Mouse (Mus musculus): Measurements from ENCODE around the gene Izumo1. TPM values are rescaled to one million over a fixed set of nuclear protein-coding genes. Genes with fewer than 3 reads are reported as not detected.

The Izumo1 gene
- polyA plus RNA-seq, 1 experiment = not detected

GRCm38 (mm10) chr7:45591880-45592279 is 29.7 kb upstream of the Izumo1 start:
- Histone ChIP-seq H3K4me1 (ENCODE audit: control insufficient read depth, insufficient read depth, low read length) (peaks cover 26% of the 10 kb centered on the region), H3K4me3 (ENCODE audit: insufficient read depth, low read length) (no peak overlapping the region), H3K27ac (ENCODE audit: insufficient read depth, low read depth, low read length) (peak overlapping the region; percentile 93)
- TF ChIP-seq POLR2A (IDR thresholded peaks at IDR 0.05; ENCODE audit: borderline replicate concordance, low read depth, low read length) (no peak), CTCF (IDR thresholded peaks at IDR 0.05; ENCODE audit: low read depth, low read length) (no peak)

GRCm38 (mm10) chr7:45593118-45593815 is 28.3 kb upstream of the Izumo1 start:
- TF ChIP-seq CTCF (IDR thresholded peaks at IDR 0.05; ENCODE audit: low read depth, low read length) (peak; percentile 93), POLR2A (IDR thresholded peaks at IDR 0.05; ENCODE audit: borderline replicate concordance, low read depth, low read length) (no peak)
- H3K4me1 ChIP-seq (ENCODE audit: control insufficient read depth, insufficient read depth, low read length) = peaks cover 26% of the 10 kb centered on the region
- H3K4me3 ChIP-seq (ENCODE audit: insufficient read depth, low read length) = no peak overlapping the region
- no peak overlapping the region for H3K27ac ChIP-seq (ENCODE audit: insufficient read depth, low read depth, low read length)

- peaks cover 18% of the 10 kb centered on the region for H3K4me1 ChIP-seq (ENCODE audit: control insufficient read depth, insufficient read depth, low read length)
- no peak overlapping the region for H3K4me3 ChIP-seq (ENCODE audit: insufficient read depth, low read length)
- TF ChIP-seq CTCF (IDR thresholded peaks at IDR 0.05; ENCODE audit: low read depth, low read length) (no peak), POLR2A (IDR thresholded peaks at IDR 0.05; ENCODE audit: borderline replicate concordance, low read depth, low read length) (no peak)
- H3K27ac ChIP-seq (ENCODE audit: insufficient read depth, low read depth, low read length) = no peak overlapping the region
Measured at GRCm38 (mm10) chr7:45595176-45595575, 26.4 kb upstream of the Izumo1 start.

GRCm38 (mm10) chr7:45596107-45596506 is 25.5 kb upstream of the Izumo1 start:
- no peak for TF ChIP-seq CTCF (IDR thresholded peaks at IDR 0.05; ENCODE audit: low read depth, low read length)
- no peak for TF ChIP-seq POLR2A (IDR thresholded peaks at IDR 0.05; ENCODE audit: borderline replicate concordance, low read depth, low read length)
- Histone ChIP-seq H3K4me3 (ENCODE audit: insufficient read depth, low read length) (no peak overlapping the region), H3K4me1 (ENCODE audit: control insufficient read depth, insufficient read depth, low read length) (peaks cover 12% of the 10 kb centered on the region), H3K27ac (ENCODE audit: insufficient read depth, low read depth, low read length) (no peak overlapping the region)

GRCm38 (mm10) chr7:45597013-45597412 is 24.6 kb upstream of the Izumo1 start:
- no peak for TF ChIP-seq CTCF (IDR thresholded peaks at IDR 0.05; ENCODE audit: low read depth, low read length)
- no peak for TF ChIP-seq POLR2A (IDR thresholded peaks at IDR 0.05; ENCODE audit: borderline replicate concordance, low read depth, low read length)

GRCm38 (mm10) chr7:45597527-45597926 is 24.1 kb upstream of the Izumo1 start:
- TF ChIP-seq POLR2A (IDR thresholded peaks at IDR 0.05; ENCODE audit: borderline replicate concordance, low read depth, low read length) (no peak), CTCF (IDR thresholded peaks at IDR 0.05; ENCODE audit: low read depth, low read length) (no peak)
- Histone ChIP-seq H3K27ac (ENCODE audit: insufficient read depth, low read depth, low read length) (no peak overlapping the region), H3K4me1 (ENCODE audit: control insufficient read depth, insufficient read depth, low read length) (peaks cover 2% of the 10 kb centered on the region), H3K4me3 (ENCODE audit: insufficient read depth, low read length) (no peak overlapping the region)

More at GRCm38 (mm10) chr7:45597013-45597412, 24.6 kb upstream of the Izumo1 start:
- no peak overlapping the region for H3K4me3 ChIP-seq (ENCODE audit: insufficient read depth, low read length)
- H3K4me1 ChIP-seq (ENCODE audit: control insufficient read depth, insufficient read depth, low read length) = peaks cover 7% of the 10 kb centered on the region
- no peak overlapping the region for H3K27ac ChIP-seq (ENCODE audit: insufficient read depth, low read depth, low read length)

- no peak overlapping the region for H3K27ac ChIP-seq (ENCODE audit: insufficient read depth, low read depth, low read length)
- no peak for TF ChIP-seq POLR2A (IDR thresholded peaks at IDR 0.05; ENCODE audit: borderline replicate concordance, low read depth, low read length)
- no peak for TF ChIP-seq CTCF (IDR thresholded peaks at IDR 0.05; ENCODE audit: low read depth, low read length)
- H3K4me3 ChIP-seq (ENCODE audit: insufficient read depth, low read length) = no peak overlapping the region
- no peaks in the 10 kb centered on the region for H3K4me1 ChIP-seq (ENCODE audit: control insufficient read depth, insufficient read depth, low read length)
Measured at GRCm38 (mm10) chr7:45598960-45599879, 22.4 kb upstream of the Izumo1 start.

- Histone ChIP-seq H3K27ac (ENCODE audit: insufficient read depth, low read depth, low read length) (no peak overlapping the region), H3K4me1 (ENCODE audit: control insufficient read depth, insufficient read depth, low read length) (peaks cover 2% of the 10 kb centered on the region; the same call in 1 of the 2 replicates), H3K4me3 (ENCODE audit: insufficient read depth, low read length) (no peak overlapping the region)
- TF ChIP-seq CTCF (IDR thresholded peaks at IDR 0.05; ENCODE audit: low read depth, low read length) = no peak
- TF ChIP-seq POLR2A (IDR thresholded peaks at IDR 0.05; ENCODE audit: borderline replicate concordance, low read depth, low read length) = no peak
Measured at GRCm38 (mm10) chr7:45605704-45606289, 15.8 kb upstream of the Izumo1 start.

GRCm38 (mm10) chr7:45609511-45609910 is 12.1 kb upstream of the Izumo1 start:
- Histone ChIP-seq H3K4me1 (ENCODE audit: control insufficient read depth, insufficient read depth, low read length) (peaks cover 5% of the 10 kb centered on the region; the same call in 1 of the 2 replicates), H3K4me3 (ENCODE audit: insufficient read depth, low read length) (no peak overlapping the region), H3K27ac (ENCODE audit: insufficient read depth, low read depth, low read length) (no peak overlapping the region)
- TF ChIP-seq CTCF (IDR thresholded peaks at IDR 0.05; ENCODE audit: low read depth, low read length) (no peak), POLR2A (IDR thresholded peaks at IDR 0.05; ENCODE audit: borderline replicate concordance, low read depth, low read length) (no peak)

Measured in bone marrow macrophage, adult 2 months (primary cell).